Mouse (Mus musculus): ENCODE results near the gene Rbpjl.

DNA sequence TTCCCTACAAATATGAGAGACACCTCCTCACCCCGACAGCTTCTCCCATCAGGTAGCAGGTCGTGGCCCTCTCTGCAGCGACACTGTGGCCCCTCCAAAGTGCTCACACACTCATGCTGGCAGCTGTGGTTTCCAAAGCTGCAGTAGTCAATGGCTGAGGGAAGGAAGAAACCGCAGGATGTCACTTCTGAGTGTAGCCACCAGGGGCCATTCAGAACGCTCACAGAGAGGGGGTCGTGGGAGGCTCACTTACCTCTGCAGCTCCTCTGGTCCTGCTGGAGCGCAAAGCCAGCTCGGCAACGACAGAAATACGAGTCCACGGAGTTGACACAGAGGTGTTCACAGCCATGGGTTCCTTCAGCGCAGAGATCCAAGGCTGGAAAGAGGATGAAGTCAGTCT, 6.0 kb upstream of the Rbpjl start:
- TF ChIP-seq POLR2A (IDR thresholded peaks at IDR 0.05; ENCODE audit: extremely low read depth, insufficient read depth, low read length) = no peak
- TF ChIP-seq CTCF (IDR thresholded peaks at IDR 0.05; ENCODE audit: low read depth, low read length) = no peak

Data from liver, adult 2 months (tissue).